Mouse (Mus musculus) G1E (cell line): ENCODE results near the gene Cldn12.

Source experiments
- CTCF ChIP-seq: IDR thresholded peaks from 2 replicates; pipeline ENCODE4 v1.5.1; 2012; ENCODE audit warnings: low read depth, low read length, inconsistent platforms, mixed read lengths
- GATA1 ChIP-seq: IDR thresholded peaks from 2 replicates; pipeline ENCODE4 v1.6.1; 2012; ENCODE audit warnings: borderline replicate concordance, low read length, inconsistent platforms, mixed read lengths
- GATA2 ChIP-seq: IDR thresholded peaks from 2 replicates; pipeline ENCODE4 v1.6.1; 2012; ENCODE audit warnings: low read depth, low read length, inconsistent platforms, borderline replicate concordance
- POLR2AphosphoS5 ChIP-seq: IDR thresholded peaks from 2 replicates; pipeline ENCODE4 v1.6.1; 2012; ENCODE audit warnings: low read depth, low read length, inconsistent platforms; ENCODE audit not compliant: insufficient replicate concordance
- TAL1 ChIP-seq: conservative IDR thresholded peaks from 2 replicates; pipeline ENCODE4 v1.6.1; 2012; ENCODE audit warnings: low read depth, low read length, inconsistent platforms, mixed read lengths

DNA sequence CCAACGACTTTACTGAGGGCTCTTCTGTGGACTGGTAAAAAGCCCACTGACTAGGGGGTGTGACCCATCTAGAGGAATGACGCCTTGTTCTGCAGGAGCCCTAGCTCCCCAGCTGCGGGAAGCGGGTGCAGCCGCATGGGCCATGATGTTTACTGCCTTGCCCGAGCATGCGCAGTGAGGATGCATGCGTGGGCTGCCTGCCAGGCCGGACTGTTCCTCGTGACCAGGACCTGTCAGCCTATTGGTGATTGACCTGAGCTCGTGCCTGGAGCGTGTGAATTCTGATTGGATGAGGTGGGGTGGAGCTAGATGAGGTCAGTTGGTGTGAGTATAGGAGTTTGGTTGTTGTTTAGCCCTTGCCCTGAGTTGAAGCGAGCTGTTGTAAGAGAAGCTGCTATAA, 10.3 kb downstream of the Cldn12 start:
- TF ChIP-seq CTCF (no peak), GATA1 (no peak), POLR2AphosphoS5 (no peak), TAL1 (no peak), GATA2 (no peak)
